In the genomic region with DNA sequence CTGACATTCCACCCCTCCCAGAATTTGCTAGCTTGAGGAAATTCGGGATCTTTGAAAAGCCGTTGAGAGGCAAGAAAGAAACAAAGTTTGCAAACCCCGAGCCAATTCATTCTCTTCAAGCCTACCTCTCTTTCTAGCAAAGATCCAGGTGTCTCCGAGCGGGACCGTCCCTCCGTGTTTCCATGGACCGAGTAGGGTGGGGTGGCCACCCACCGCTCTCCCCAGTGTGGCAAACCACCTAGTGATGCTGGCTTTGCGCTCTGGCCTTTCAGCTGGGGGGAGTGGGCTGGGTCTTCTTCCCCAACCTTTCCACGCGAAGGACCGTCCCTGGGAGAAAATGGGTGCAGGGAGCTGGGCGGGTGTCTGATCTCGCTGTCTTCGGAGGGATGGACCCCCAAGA, we compare ENCODE assay signal across 8 mouse cellular contexts. TPM values are rescaled to one million over a fixed set of nuclear protein-coding genes. Genes with fewer than 3 reads are reported as not detected.
DNase-seq lines count a peak whose midpoint lies in the region; ATAC-seq and TF ChIP-seq lines count a peak whose summit lies in the region.

No protein-coding gene starts in this region.

- peaks cover 12% of the 10 kb centered on the region for H3K4me1 ChIP-seq in testis, adult 2 months (ENCODE audit: control insufficient read depth, insufficient read depth, low read length)
- H3K4me1 ChIP-seq in neural tube, embryonic 12.5 days, result peaks cover 39% of the 10 kb centered on the region

- ATAC-seq in inflammation-experienced regulatory T-cells, adult 6 months, result peak; percentile 20
- peak; percentile 45; the same call in 1 of the 2 replicates for ATAC-seq in neural tube, embryonic 12.5 days (ENCODE audit: low FRiP score, low read depth)

- H3K9me3 ChIP-seq in neural tube, embryonic 12.5 days, result no peaks in the 10 kb centered on the region

- no peak for DNase-seq in gastrocnemius, adult 2 months
- no peak for DNase-seq in gastrocnemius, postnatal 10 days
- no peak for DNase-seq in testis, postnatal 10 days (ENCODE audit: low spot score)
- DNase-seq in spleen, postnatal 14 days (ENCODE audit: low spot score in 2 of 2), result no peak
- no peak for DNase-seq in spleen, adult 12 weeks (ENCODE audit: low spot score)

- peak overlapping the region; percentile 60 for H3K9ac ChIP-seq in neural tube, embryonic 12.5 days

- no peak for TF ChIP-seq CTCF in gastrocnemius, adult 2 months (IDR thresholded peaks at IDR 0.05)
- TF ChIP-seq CTCF in testis, adult 2 months (IDR thresholded peaks at IDR 0.05; ENCODE audit: control insufficient read depth, insufficient read depth, insufficient replicate concordance, low read depth, low read length), result no peak

- no peaks in the 10 kb centered on the region for H3K36me3 ChIP-seq in testis, adult 2 months (ENCODE audit: control insufficient read depth, insufficient read depth, low read length)
- H3K36me3 ChIP-seq in neural tube, embryonic 12.5 days, result no peaks in the 10 kb centered on the region

- peak overlapping the region; percentile 94 for H3K4me2 ChIP-seq in neural tube, embryonic 12.5 days (replicated peaks)

- no peak for TF ChIP-seq POLR2A in testis, adult 2 months (IDR thresholded peaks at IDR 0.05; ENCODE audit: control insufficient read depth, low read depth, low read length)

- intact Hi-C loops in gastrocnemius, adult 2 months (cut with DNase I), result loop anchor here (2.0 kb wide), 1 partner anchor 92 kb away; no protein-coding TSS in a partner anchor

- peak overlapping the region; percentile 81 for H3K27ac ChIP-seq in gastrocnemius, adult 2 months
- peak overlapping the region; percentile 59; the same call in 1 of the 2 replicates for H3K27ac ChIP-seq in testis, adult 2 months (ENCODE audit: control insufficient read depth, insufficient read depth, low read depth, low read length)
- H3K27ac ChIP-seq in neural tube, embryonic 12.5 days, result no peak overlapping the region

- H3K27me3 ChIP-seq in testis, adult 2 months (ENCODE audit: control insufficient read depth, insufficient read depth, low read length), result no peaks in the 10 kb centered on the region
- no peaks in the 10 kb centered on the region for H3K27me3 ChIP-seq in neural tube, embryonic 12.5 days (replicated peaks)

- 0% methylated on average over 16 of the region's 16 CpGs for WGBS in neural tube, embryonic 12.5 days

- peak overlapping the region; percentile 87 for H3K4me3 ChIP-seq in gastrocnemius, adult 2 months
- H3K4me3 ChIP-seq in testis, adult 2 months (ENCODE audit: control insufficient read depth, low read depth, low read length), result peak overlapping the region; percentile 87
- H3K4me3 ChIP-seq in neural tube, embryonic 12.5 days, result peak overlapping the region; percentile 48

RNA-seq across cellular contexts. Expression of a gene that starts 0.3 kb away (rescaled TPM):
- 10 to 100 TPM in 1 of 2 experiments, 1 to 10 TPM in 1; 9.0 to 12.0 TPM for total RNA-seq in gastrocnemius, adult 2 months (2021)
- total RNA-seq in gastrocnemius, postnatal 10 days (2021), result 10 to 100 TPM; 25.2 to 35.3 TPM
- polyA plus RNA-seq in testis, adult 2 months (2012; rRNA removed), result 21.8 and 22.8 TPM in 2 replicates
- polyA plus RNA-seq in inflammation-experienced regulatory T-cells, adult 6 months (2017; shearing (Covaris generic)), result 10 to 100 TPM; 13.7 to 26.5 (median 16.2) TPM
- polyA plus RNA-seq in neural tube, embryonic 12.5 days (2016; fragmentation: Nextera tagmentation; extraction: Ambion mirVana), result 8.6 and 10.2 TPM in 2 replicates
